Mouse (Mus musculus) myocyte (in vitro differentiated cells): ENCODE results near the gene Serpinb6a.

Experiments used
- CEBPB ChIP-seq: IDR thresholded peaks from 2 replicates; pipeline ENCODE4 v1.6.1; 2011; ENCODE audit warnings: mild to moderate bottlenecking, moderate library complexity; ENCODE audit not compliant: poor library complexity, insufficient read depth, severe bottlenecking
- E2F4 ChIP-seq: IDR thresholded peaks from one replicate; pipeline ENCODE4 v1.6.1; 2011; ENCODE audit warnings: mild to moderate bottlenecking, control low read depth, moderate library complexity; ENCODE audit not compliant: insufficient read depth
- MAX ChIP-seq: IDR thresholded peaks from one replicate; pipeline ENCODE4 v1.6.1; 2011; ENCODE audit warnings: low read depth, mild to moderate bottlenecking, control low read depth
- POLR2A ChIP-seq: IDR thresholded peaks from one replicate; pipeline ENCODE4 v1.6.1; 2011; ENCODE audit warnings: low read depth, mild to moderate bottlenecking, control low read depth, moderate library complexity; ENCODE audit not compliant: insufficient read length
- POLR2AphosphoS2 ChIP-seq: IDR thresholded peaks from one replicate; pipeline ENCODE4 v1.6.1; 2011; ENCODE audit warnings: low read depth, control low read depth; ENCODE audit not compliant: insufficient read length
- TCF12 ChIP-seq: IDR thresholded peaks from one replicate; pipeline ENCODE4 v1.6.1; 2011; ENCODE audit warnings: mild to moderate bottlenecking, control low read depth; ENCODE audit not compliant: poor library complexity, insufficient read depth, severe bottlenecking
- USF1 ChIP-seq: IDR thresholded peaks from one replicate; pipeline ENCODE4 v1.6.1; 2011; ENCODE audit warnings: low read depth, mild to moderate bottlenecking, control low read depth, moderate library complexity

GRCm38 (mm10) chr13:33941288-33941808 lies 61.2 kb downstream of the Serpinb6a start:
- TF ChIP-seq POLR2A, result no peak
- no peak for TF ChIP-seq E2F4
- TF ChIP-seq POLR2AphosphoS2, result no peak
- no peak for TF ChIP-seq MAX
- no peak for TF ChIP-seq USF1
- TF ChIP-seq TCF12, result no peak
- TF ChIP-seq CEBPB, result no peak
